Comparison of ENCODE assay signal across 9 mouse cellular contexts in genomic region chr12:76552321-76552720, GRCm38 (mm10). TPM values are rescaled to one million over a fixed set of nuclear protein-coding genes. Genes with fewer than 3 reads are reported as not detected.
A peak's percentile ranks its signal among the peaks of the same experiment; 100 is the strongest.
DNase-seq lines count a peak whose midpoint lies in the region; ATAC-seq and TF ChIP-seq lines count a peak whose summit lies in the region.
"Had no signal": no experiment of that assay in that cellular context is flagged by ENCODE, and none has a peak within 500 bp of the region (broad histone marks: within the 10 kb centered on the region; RNA-seq: fewer than 3 reads in every experiment).

No protein-coding gene starts in this region.

- no peak overlapping the region for H3K4me2 ChIP-seq in kidney, embryonic 16.5 days (replicated peaks; ENCODE audit: low read depth, low read length)

- WGBS in lung, adult 2 months, result 37% methylated on average over 8 of the region's 8 CpGs
- 19% methylated on average over 8 of the region's 8 CpGs for WGBS in kidney, embryonic 16.5 days

- peak; percentile 87 for ATAC-seq in kidney, embryonic 16.5 days (ENCODE audit: low FRiP score, low TSS enrichment)

- H3K36me3 ChIP-seq in kidney, embryonic 16.5 days (ENCODE audit: insufficient read depth, low read length), result no peaks in the 10 kb centered on the region
- H3K36me3 ChIP-seq: forebrain, embryonic 10.5 days had no signal

- TF ChIP-seq CTCF in lung, adult 2 months (IDR thresholded peaks at IDR 0.05; ENCODE audit: insufficient read depth, low read length), result no peak

- no peak for TF ChIP-seq POLR2A in lung, adult 2 months (IDR thresholded peaks at IDR 0.05; ENCODE audit: borderline replicate concordance, extremely low read depth, low read depth, low read length)

- DNase-seq in lung, adult 18-20 months, result peak; percentile 44 to 49
- DNase-seq in lung, adult 2 months, result no peak
- DNase-seq in heart, adult 18-20 months, result peak; percentile 70 to 74
- DNase-seq in spleen, postnatal 36 days (ENCODE audit: low spot score in 2 of 2), result peak; percentile 74 to 81
- no peak for DNase-seq in frontal cortex, postnatal 25 days (ENCODE audit: low spot score in 2 of 2)
- DNase-seq in thymus, adult 18-20 months, result no peak
- no peak for DNase-seq in left cerebral cortex, postnatal 10 days (ENCODE audit: extremely low spot score in 1 of 2, low spot score in 2 of 2)

- no peaks in the 10 kb centered on the region for H3K9me3 ChIP-seq in kidney, embryonic 16.5 days (ENCODE audit: low read length)
- H3K9me3 ChIP-seq: forebrain, embryonic 10.5 days had no signal

- H3K9ac ChIP-seq in kidney, embryonic 16.5 days (replicated peaks; ENCODE audit: low read length), result no peak overlapping the region

- intact Hi-C loops in left cerebral cortex, postnatal 10 days (cut with DNase I), result no loop called here

- peaks cover 6% of the 10 kb centered on the region for H3K4me1 ChIP-seq in lung, adult 2 months (ENCODE audit: control insufficient read depth, insufficient read depth, low read length)
- peaks cover 78% of the 10 kb centered on the region for H3K4me1 ChIP-seq in kidney, embryonic 16.5 days (ENCODE audit: insufficient read depth, low read length)

- peak overlapping the region; percentile 86 for H3K27ac ChIP-seq in kidney, embryonic 16.5 days (ENCODE audit: low read length)
- H3K27ac ChIP-seq: forebrain, embryonic 10.5 days had no signal

- H3K4me3 ChIP-seq in lung, adult 2 months (replicated peaks; ENCODE audit: extremely low read depth, low read depth, low read length), result no peak overlapping the region
- no peak overlapping the region for H3K4me3 ChIP-seq in kidney, embryonic 16.5 days (ENCODE audit: low read length)
- H3K4me3 ChIP-seq: forebrain, embryonic 10.5 days had no signal

- H3K27me3 ChIP-seq in kidney, embryonic 16.5 days (ENCODE audit: insufficient read depth, low read length), result no peaks in the 10 kb centered on the region

RNA-seq across cellular contexts. Expression of gene Plekhg3, which starts 21.6 kb away (rescaled TPM):
- 19.5 and 20.4 TPM in 2 replicates for polyA plus RNA-seq in lung, adult 2 months (2012; rRNA removed)
- 10 to 100 TPM; 10.6 to 11.4 TPM for total RNA-seq in heart, adult 18-20 months (2021)
- 23.0 and 24.8 TPM in 2 replicates for polyA plus RNA-seq in kidney, embryonic 16.5 days (2015; fragmentation: Nextera tagmentation; extraction: Ambion mirVana)
- total RNA-seq in left cerebral cortex, postnatal 10 days (2021), result 1 to 10 TPM; 3.8 to 4.8 TPM

Comparison
In these comparisons a context has a peak if more than half of its experiments do, and no peak if none do; other contexts are left out.
1. DNase-seq: peak in lung, adult 18-20 months (2 of 2), heart, adult 18-20 months (2 of 2) and spleen, postnatal 36 days (2 of 2); none in lung, adult 2 months (single experiment), frontal cortex, postnatal 25 days (0 of 2), thymus, adult 18-20 months (0 of 2) and left cerebral cortex, postnatal 10 days (0 of 2).